19 mouse cellular contexts compared by ENCODE assay signal in the genomic region with DNA sequence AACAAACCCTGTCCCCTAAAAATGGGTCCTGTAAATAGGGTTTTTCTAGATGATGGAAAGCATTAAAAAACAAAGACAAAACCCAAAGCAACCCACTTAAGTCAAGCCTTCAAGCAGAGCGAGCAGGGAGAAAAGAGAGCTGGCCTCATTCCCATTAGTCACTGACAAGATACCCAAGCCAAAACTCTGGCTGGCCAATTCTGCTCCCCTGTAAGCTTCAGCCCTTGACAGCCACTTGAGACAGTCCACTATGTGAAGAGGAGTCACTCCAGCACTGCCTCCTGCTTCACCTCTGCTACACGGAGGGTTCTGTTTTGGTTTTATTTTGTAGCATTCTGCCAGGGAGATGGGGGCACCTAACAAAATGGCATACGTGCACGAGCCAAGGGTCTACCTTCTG.
DNase-seq lines count a peak whose midpoint lies in the region; ATAC-seq lines count a peak whose summit lies in the region.
"Had no signal": no experiment of that assay in that cellular context is flagged by ENCODE, and none has a peak within 500 bp of the region (broad histone marks: within the 10 kb centered on the region; RNA-seq: fewer than 3 reads in every experiment).

No protein-coding gene starts in this region.

- peaks cover 18% of the 10 kb centered on the region for H3K9me3 ChIP-seq in heart, embryonic 16.5 days (replicated peaks; ENCODE audit: control insufficient read depth, low read length)
- peaks cover 21% of the 10 kb centered on the region for H3K9me3 ChIP-seq in heart, embryonic 12.5 days (replicated peaks)

- H3K27me3 ChIP-seq in heart, embryonic 16.5 days (ENCODE audit: control insufficient read depth, insufficient read depth, low read length) = no peaks in the 10 kb centered on the region
- no peaks in the 10 kb centered on the region for H3K27me3 ChIP-seq in heart, embryonic 12.5 days (replicated peaks)
- H3K27me3 ChIP-seq: forebrain, embryonic 12.5 days; hindbrain, embryonic 13.5 days; intestine, embryonic 15.5 days; megakaryocyte, embryonic 14.5 days had no signal

- peaks cover 19% of the 10 kb centered on the region for H3K36me3 ChIP-seq in heart, embryonic 16.5 days (ENCODE audit: control insufficient read depth, insufficient read depth)
- H3K36me3 ChIP-seq in heart, embryonic 12.5 days = peaks cover 35% of the 10 kb centered on the region

- H3K4me2 ChIP-seq in heart, embryonic 16.5 days (ENCODE audit: low read depth, low read length) = no peak overlapping the region
- no peak overlapping the region for H3K4me2 ChIP-seq in heart, embryonic 12.5 days
- H3K4me2 ChIP-seq: forebrain, embryonic 12.5 days; hindbrain, embryonic 13.5 days; intestine, embryonic 15.5 days; liver, embryonic 11.5 days had no signal

- peak; percentile 75 to 78 for DNase-seq in cerebellum, postnatal 10 days
- DNase-seq in cerebellum, adult 9-11 months = no peak
- DNase-seq in lung, postnatal 36 days = peak; percentile 18
- DNase-seq in lung, postnatal 4 days = no peak
- peak; percentile 56 for DNase-seq in heart, postnatal 10 days
- DNase-seq in urinary bladder, postnatal 14 days (ENCODE audit: low spot score) = no peak
- DNase-seq: gastrocnemius, postnatal 36 days; kidney, postnatal 36 days; lung, adult 2 months; right cerebral cortex, postnatal 25 days; thymus, adult 2 months had no signal

- no peak overlapping the region for H3K27ac ChIP-seq in heart, embryonic 16.5 days (ENCODE audit: low read length)
- H3K27ac ChIP-seq in heart, embryonic 12.5 days (ENCODE audit: poor library complexity, severe bottlenecking) = no peak overlapping the region
- H3K27ac ChIP-seq: forebrain, embryonic 12.5 days; hindbrain, embryonic 13.5 days; intestine, embryonic 15.5 days; left cerebral cortex, adult 2 months had no signal

- WGBS in heart, embryonic 16.5 days = 48% methylated on average over 4 of the region's 4 CpGs
- WGBS in heart, embryonic 12.5 days = 55% methylated on average over 4 of the region's 4 CpGs

- no peak overlapping the region for H3K4me3 ChIP-seq in heart, embryonic 16.5 days (ENCODE audit: low read length)
- no peak overlapping the region for H3K4me3 ChIP-seq in heart, embryonic 12.5 days
- H3K4me3 ChIP-seq: forebrain, embryonic 12.5 days; hindbrain, embryonic 13.5 days; intestine, embryonic 15.5 days; left cerebral cortex, adult 2 months; megakaryocyte, embryonic 14.5 days had no signal

- ATAC-seq in heart, embryonic 16.5 days (replicated peaks; ENCODE audit: extremely low read depth, insufficient read depth, low FRiP score) = 0 out of 2 replicates have a peak, but pooled peaks have one; percentile 18
- no peak for ATAC-seq in heart, embryonic 12.5 days (ENCODE audit: insufficient number of reproducible peaks, low FRiP score)
- ATAC-seq: intestine, embryonic 15.5 days had no signal

- no peak overlapping the region for H3K9ac ChIP-seq in heart, embryonic 16.5 days (ENCODE audit: low read length)
- no peak overlapping the region for H3K9ac ChIP-seq in heart, embryonic 12.5 days
- H3K9ac ChIP-seq: forebrain, embryonic 12.5 days; hindbrain, embryonic 13.5 days; intestine, embryonic 15.5 days had no signal

- intact Hi-C loops in heart, postnatal 10 days (cut with DNase I) = loop anchor here (2.0 kb wide), 1 partner anchor 41 kb away; no protein-coding TSS in a partner anchor

- H3K4me1 ChIP-seq in heart, embryonic 16.5 days (ENCODE audit: control insufficient read depth, insufficient read depth, low read length) = 0 out of 2 replicates have a peak, but pooled peaks cover 2% of the 10 kb centered on the region
- H3K4me1 ChIP-seq in heart, embryonic 12.5 days (replicated peaks) = peaks cover 3% of the 10 kb centered on the region

Comparison
In these comparisons a context has a peak if more than half of its experiments do, and no peak if none do; other contexts are left out.
1. DNase-seq: peak in cerebellum, postnatal 10 days (2 of 2), lung, postnatal 36 days (single experiment) and heart, postnatal 10 days (2 of 2); none in cerebellum, adult 9-11 months (single experiment), lung, postnatal 4 days (0 of 2) and urinary bladder, postnatal 14 days (single experiment).